Mouse (Mus musculus): Measurements from ENCODE around the gene Lrba. TPM values are rescaled to one million over a fixed set of nuclear protein-coding genes. Genes with fewer than 3 reads are reported as not detected.
A peak's percentile ranks its signal among the peaks of the same experiment; 100 is the strongest.

The Lrba gene
- total RNA-seq, 2 experiments from 2014 or later: 33.1 to 35.0 TPM

GRCm38 (mm10) chr3:86538645-86539554 is 314.4 kb downstream of the Lrba start:
- H3K27ac ChIP-seq: no peak overlapping the region
- no peak for TF ChIP-seq CTCF (IDR thresholded peaks at IDR 0.05)
- intact Hi-C loops (cut with DNase I): no loop called here
- no peak overlapping the region for H3K4me3 ChIP-seq
- no peak for DNase-seq (ENCODE audit: extremely low spot score in 1 of 2, low spot score in 2 of 2)

GRCm38 (mm10) chr3:86539555-86540168 is 315.2 kb downstream of the Lrba start:
- H3K27ac ChIP-seq: no peak overlapping the region
- intact Hi-C loops (cut with DNase I): loop anchor here (10.0 kb wide), 1 partner anchor 215 kb away; no protein-coding TSS in a partner anchor
- H3K4me3 ChIP-seq: no peak overlapping the region
- no peak for DNase-seq (ENCODE audit: extremely low spot score in 1 of 2, low spot score in 2 of 2)
- no peak for TF ChIP-seq CTCF (IDR thresholded peaks at IDR 0.05)

- Histone ChIP-seq H3K4me3 (no peak overlapping the region), H3K27ac (no peak overlapping the region)
- intact Hi-C loops (cut with DNase I): loop anchor here (10.0 kb wide), 1 partner anchor 214 kb away; no protein-coding TSS in a partner anchor
- no peak for DNase-seq (ENCODE audit: extremely low spot score in 1 of 2, low spot score in 2 of 2)
- no peak for TF ChIP-seq CTCF (IDR thresholded peaks at IDR 0.05)
Measured at GRCm38 (mm10) chr3:86541074-86541614, 316.7 kb downstream of the Lrba start.

GRCm38 (mm10) chr3:86541863-86542397 is 317.4 kb downstream of the Lrba start:
- Histone ChIP-seq H3K27ac (no peak overlapping the region), H3K4me3 (no peak overlapping the region)
- DNase-seq (ENCODE audit: extremely low spot score in 1 of 2, low spot score in 2 of 2): no peak
- no peak for TF ChIP-seq CTCF (IDR thresholded peaks at IDR 0.05)
- intact Hi-C loops (cut with DNase I): loop anchor here (10.0 kb wide), 1 partner anchor 213 kb away; no protein-coding TSS in a partner anchor

- TF ChIP-seq CTCF (IDR thresholded peaks at IDR 0.05): no peak
- DNase-seq (ENCODE audit: extremely low spot score in 1 of 2, low spot score in 2 of 2): no peak
- intact Hi-C loops (cut with DNase I): loop anchor here (10.0 kb wide), 1 partner anchor 210 kb away; no protein-coding TSS in a partner anchor
- Histone ChIP-seq H3K4me3 (no peak overlapping the region), H3K27ac (no peak overlapping the region)
Measured at GRCm38 (mm10) chr3:86544785-86545184, 320.3 kb downstream of the Lrba start.

- no peak for DNase-seq (ENCODE audit: extremely low spot score in 1 of 2, low spot score in 2 of 2)
- H3K27ac ChIP-seq: no peak overlapping the region
- H3K4me3 ChIP-seq: peak overlapping the region; percentile 39
- no peak for TF ChIP-seq CTCF (IDR thresholded peaks at IDR 0.05)
- intact Hi-C loops (cut with DNase I): loop anchor here (10.0 kb wide), 1 partner anchor 209 kb away; no protein-coding TSS in a partner anchor
Measured at GRCm38 (mm10) chr3:86545945-86546344, 321.5 kb downstream of the Lrba start.

GRCm38 (mm10) chr3:86546471-86547250 is 322.2 kb downstream of the Lrba start:
- H3K4me3 ChIP-seq: peak overlapping the region; percentile 39
- intact Hi-C loops (cut with DNase I): loop anchor here (10.0 kb wide), 1 partner anchor 208 kb away; no protein-coding TSS in a partner anchor
- DNase-seq (ENCODE audit: extremely low spot score in 1 of 2, low spot score in 2 of 2): peak in 1 of 2 experiments; percentile 46
- TF ChIP-seq CTCF (IDR thresholded peaks at IDR 0.05): no peak; the same call in 1 of the 2 replicates
- H3K27ac ChIP-seq: no peak overlapping the region

- intact Hi-C loops (cut with DNase I): loop anchor here (10.0 kb wide), 1 partner anchor 207 kb away; no protein-coding TSS in a partner anchor
- no peak for DNase-seq (ENCODE audit: extremely low spot score in 1 of 2, low spot score in 2 of 2)
- H3K4me3 ChIP-seq: peak overlapping the region; percentile 39
Measured at GRCm38 (mm10) chr3:86547251-86547791, 322.8 kb downstream of the Lrba start.

GRCm38 (mm10) chr3:86548091-86549015 is 323.9 kb downstream of the Lrba start, which contains the start of gene Mab21l2:
Mab21l2 (minus strand) TSS chr3:86548629.
- no peak for TF ChIP-seq CTCF (IDR thresholded peaks at IDR 0.05)
- Histone ChIP-seq H3K4me3 (no peak within 1 kb of the TSS; the same call in 1 of the 2 replicates), H3K27ac (no peak within 1 kb of the TSS)
- intact Hi-C loops (cut with DNase I): loop anchor here (10.0 kb wide), 1 partner anchor 206 kb away; no protein-coding TSS in a partner anchor
- DNase-seq (ENCODE audit: extremely low spot score in 1 of 2, low spot score in 2 of 2): no peak

More at GRCm38 (mm10) chr3:86547251-86547791, 322.8 kb downstream of the Lrba start:
- TF ChIP-seq CTCF (IDR thresholded peaks at IDR 0.05): no peak
- no peak overlapping the region for H3K27ac ChIP-seq

All from left cerebral cortex, adult 2 months (tissue).